Mouse (Mus musculus): ENCODE data around the gene Vmn1r1.
"Not testable (repeated sequence)": the region's sequence is repeated elsewhere in the genome, so short reads cannot be mapped to it uniquely, and the experiment has no call there.

Vmn1r1 gene

DNA sequence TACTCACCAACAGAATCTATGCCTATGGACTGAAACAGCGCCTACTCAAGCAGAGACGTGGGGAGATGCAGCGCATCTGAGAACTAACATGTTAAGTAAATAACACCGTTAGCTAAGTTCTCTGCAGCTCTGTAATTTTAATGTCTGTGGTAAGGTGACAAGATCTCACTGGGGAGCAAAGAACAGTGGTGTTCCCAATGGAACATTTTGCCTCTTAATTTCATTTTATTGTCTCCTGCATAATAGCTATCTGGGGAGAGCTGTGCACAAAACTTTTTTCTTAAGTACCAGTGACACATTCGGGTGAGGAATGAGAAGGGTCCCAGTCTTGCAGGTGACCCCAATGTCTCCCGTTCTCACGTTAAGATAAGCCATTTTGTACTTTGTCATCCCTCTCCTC, at the start of gene Vmn1r1:
TSS of gene Vmn1r1 (minus strand) at position 101 of the 400 bp plus-strand sequence.
- no peak for DNase-seq (ENCODE audit: low spot score in 2 of 2)

DNA sequence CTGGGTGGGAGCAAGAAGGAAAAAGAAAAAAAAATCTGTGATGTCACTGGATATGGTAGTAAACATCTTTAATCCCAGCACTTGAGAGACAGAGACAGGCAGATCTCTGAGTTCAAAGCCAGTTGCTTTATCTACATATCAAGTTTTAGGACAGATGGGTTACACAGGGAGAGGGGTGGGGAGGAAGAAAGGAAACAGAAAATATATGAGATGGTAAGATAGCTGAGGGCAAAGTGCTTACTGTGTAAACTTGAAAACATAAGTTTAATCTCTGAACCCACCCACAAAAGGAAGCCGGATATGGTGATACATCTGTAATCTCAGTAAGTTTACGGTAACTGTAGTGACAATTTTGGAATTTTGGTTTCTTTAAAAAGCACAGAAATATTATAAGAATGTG, 46.0 kb upstream of the Vmn1r1 start:
- no peak for DNase-seq (ENCODE audit: low spot score in 2 of 2)

DNA sequence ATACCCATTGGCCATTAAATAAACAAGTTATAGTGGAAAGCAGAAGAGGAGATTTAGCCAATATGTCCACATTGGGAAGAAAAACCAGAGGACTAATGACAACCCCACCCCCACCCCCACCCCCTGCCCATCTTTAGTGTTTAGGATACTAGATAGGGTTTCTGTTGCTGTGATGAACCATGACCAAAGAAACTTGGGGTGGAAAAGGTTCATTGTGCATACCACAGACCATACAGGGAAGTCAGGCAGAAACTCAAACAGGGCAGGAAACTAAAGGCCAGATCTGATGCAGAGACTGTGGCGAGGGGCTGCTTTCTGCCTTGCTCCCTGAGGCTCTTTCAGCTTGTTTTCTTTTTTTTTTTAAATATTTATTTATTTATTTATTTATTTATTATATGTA, 28.3 kb upstream of the Vmn1r1 start:
- DNase-seq (ENCODE audit: low spot score in 2 of 2), result no peak

DNA sequence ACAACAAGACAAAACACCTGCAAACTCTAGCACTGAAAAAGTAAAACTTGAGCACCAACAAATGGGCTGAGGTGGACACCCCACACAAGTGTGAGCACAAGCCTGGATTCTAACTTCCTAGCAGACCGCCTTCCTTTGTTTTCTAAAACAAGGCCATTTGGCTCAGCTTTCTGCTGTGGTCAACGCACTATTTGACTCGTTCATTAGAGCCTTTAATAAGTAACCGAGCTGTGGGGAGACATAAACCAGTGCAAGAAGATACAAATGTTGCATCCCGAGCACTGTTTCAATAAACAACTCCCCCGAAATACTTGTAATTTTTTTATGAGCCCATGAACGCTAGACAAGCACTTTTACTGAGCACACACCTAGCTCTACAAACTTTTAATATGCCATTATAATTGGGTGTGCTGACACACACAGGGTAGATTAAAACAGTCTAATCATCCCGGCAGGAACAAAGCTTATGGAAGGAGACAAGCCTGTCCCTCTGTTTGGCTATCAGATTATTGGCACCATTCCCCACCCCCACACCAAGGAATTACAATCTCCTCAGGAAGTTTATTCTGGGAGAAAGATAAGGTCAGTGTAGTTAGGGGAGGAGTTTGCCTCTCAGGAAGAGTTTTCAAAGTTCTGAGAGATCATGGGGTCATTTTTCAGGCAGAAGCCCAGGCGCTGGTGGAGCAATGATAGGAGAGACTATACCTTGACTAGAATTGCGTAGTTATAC, 27.7 kb upstream of the Vmn1r1 start:
- no peak for DNase-seq (ENCODE audit: low spot score in 2 of 2)

DNA sequence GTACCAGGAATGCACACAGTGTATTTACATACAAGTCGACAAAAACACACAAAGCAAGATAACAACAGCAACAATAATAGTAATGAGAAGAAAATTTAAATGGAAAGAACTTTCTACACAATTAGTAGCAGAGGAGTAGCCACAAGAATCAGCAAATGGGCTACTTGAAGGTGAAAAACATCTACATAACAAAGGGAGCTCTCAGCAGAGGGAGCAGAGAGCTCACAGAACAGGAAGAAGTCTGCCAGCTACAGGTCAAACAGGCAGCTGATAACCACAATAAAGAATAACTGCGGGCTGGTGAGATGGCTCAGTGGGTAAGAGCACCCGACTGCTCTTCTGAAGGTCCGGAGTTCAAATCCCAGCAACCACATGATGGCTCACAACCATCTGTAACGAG, 26.9 kb upstream of the Vmn1r1 start:
- no peak for DNase-seq (ENCODE audit: low spot score in 2 of 2)

DNA sequence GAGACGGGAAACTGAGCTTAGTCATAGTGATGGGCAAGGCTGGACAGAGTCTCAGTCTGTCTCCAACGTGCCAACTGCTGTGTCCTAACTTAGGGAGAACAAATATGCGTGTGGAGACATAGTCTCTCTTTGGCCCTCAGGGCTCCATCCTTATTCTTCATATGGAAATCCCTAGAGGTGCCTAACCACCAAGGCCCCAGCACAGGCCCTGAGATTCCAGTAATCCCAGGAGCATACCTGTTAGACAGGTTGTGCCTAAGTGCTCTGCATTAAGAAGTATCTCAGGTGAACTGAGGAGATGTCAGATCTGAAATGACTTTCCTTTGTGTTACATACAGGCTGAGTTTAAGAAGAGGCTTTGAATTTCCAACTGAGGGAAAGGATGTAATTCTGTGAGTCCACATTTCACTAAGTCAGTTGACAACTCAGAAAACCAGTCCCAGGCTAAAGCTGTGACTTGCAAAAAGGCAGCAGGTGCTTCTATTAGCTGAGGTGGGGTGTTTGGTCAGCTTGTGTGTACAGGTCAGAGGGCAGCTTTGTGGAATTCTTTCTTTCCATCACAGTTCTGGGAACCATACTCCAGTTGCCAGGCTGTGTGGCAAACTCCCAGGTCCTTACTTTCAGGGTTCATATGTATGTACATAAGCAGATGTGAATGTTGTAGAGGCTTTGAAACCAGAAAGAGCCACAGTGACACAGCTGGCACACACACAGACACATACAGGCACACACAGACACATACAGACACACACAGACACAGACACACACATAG, 25.6 kb upstream of the Vmn1r1 start:
- no peak for DNase-seq (ENCODE audit: low spot score in 2 of 2)

DNA sequence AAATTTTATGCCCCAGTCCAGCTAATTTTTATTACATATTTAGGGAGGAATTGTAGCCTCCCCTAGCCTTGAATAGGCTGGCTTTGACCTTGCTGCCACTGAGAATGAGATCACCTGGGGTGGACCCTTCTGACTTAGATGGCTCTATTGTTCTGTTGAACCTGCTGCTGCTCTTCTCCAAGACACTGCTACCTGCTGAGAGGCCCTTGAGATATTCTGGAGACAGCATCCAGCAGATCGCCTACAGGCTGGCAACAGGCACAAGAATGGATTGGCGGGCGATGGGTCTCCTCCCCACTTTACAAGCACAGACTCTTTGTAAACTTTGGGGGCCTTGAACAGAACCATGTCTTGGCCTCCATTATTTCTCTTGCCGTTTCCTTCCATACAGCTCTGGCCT, 18.2 kb upstream of the Vmn1r1 start:
- not testable (repeated sequence) for DNase-seq (ENCODE audit: low spot score in 2 of 2)

DNA sequence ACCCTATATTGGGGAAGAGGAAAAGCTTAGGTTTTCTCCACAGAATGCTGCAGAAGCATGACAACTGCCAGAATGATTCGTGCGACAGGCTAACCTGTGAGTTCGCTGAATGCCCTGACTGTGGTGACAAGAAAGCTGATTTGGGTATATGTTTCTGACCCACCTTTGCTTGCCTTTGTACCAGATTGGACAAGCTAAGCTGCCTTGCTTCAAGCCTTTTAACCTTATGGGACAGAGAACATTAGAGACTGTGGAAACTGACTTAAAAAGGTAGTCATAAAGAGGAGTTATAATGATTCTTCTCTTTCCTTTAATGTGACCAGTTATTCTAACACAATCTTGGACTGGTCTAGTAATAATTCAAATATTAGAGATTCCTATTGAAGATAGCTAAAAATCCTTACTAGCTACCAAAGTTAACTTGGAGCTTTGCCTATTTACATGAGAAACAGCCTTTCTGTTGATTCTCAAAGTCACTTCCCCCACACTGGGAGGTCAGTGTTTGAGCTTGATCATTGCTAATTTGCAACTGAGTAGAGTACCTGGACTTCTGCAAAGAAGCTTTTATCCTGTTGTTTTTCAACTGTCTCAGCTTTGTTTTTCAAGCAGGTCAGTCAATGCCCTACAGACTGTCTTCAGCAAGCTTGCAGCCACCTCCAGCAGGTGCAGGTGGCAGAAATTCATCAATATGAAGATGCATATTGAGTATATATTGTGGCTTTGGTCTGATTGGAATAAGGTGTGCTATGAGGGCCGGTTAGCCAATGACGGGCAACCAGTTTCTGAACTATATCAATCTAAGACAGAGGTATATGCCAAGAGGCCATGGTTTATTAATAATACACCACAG, 17.4 kb upstream of the Vmn1r1 start:
- no peak for DNase-seq (ENCODE audit: low spot score in 2 of 2)

DNA sequence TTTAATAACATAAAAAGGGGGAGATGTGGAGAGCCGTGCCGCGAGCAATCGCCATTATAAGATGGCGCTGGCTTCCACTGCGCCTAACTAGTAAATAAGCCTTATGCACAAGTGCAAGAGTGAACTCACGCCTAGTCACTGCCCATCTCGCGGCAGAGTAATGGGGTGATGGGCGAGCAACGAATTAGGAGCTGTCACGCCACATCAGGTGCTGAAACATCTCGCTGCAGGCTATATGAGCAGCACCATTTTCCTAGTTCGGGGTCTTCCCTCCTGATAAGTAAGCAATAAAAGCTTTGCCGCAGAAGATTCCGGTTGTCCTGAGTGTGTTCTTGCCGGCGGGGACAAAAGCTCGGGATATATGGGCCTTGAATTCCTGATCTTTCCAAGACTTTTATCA, 12.7 kb upstream of the Vmn1r1 start:
- DNase-seq (ENCODE audit: low spot score in 2 of 2), result not testable (repeated sequence)

DNA sequence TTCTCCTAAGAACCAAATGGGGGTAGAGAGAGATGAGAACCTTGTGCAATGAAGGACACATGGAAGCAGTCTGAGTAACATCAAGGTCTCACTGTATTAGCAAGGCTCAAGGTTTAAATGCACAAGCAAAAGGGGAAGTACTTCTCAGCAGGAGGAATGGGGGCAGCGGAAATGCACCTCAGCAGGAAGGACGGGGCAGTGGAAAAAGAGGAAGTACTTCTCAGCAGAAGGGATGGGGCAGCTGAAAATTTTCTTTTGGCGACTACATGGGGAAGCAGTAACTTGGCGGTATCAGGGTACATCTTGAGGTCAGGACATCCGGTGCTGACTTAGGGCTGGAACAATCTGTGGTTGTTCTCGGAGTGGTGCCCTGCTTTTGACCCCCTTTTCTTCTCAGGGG, 5.9 kb upstream of the Vmn1r1 start:
- DNase-seq (ENCODE audit: low spot score in 2 of 2), result not testable (repeated sequence)

DNA sequence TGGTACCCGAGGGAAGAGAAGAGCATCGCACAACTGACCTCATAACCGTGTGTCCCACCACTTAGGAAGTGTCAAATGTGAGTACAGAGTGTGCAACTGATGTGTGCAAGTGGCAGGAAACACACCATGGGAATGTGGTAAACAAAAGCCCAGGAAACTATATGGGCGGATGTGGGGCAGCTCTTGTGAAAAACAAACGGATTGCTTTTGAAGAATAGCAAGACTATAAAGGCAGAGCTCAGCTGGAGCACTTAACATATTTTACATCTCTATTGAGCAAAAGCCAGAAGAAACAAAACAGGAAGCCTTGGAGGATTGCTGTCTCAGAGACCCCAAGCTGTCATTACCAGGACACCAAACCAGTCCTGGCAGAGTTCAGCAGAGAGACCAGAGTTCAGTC, 1.3 kb downstream of the Vmn1r1 start:
- no peak for DNase-seq (ENCODE audit: low spot score in 2 of 2)

DNA sequence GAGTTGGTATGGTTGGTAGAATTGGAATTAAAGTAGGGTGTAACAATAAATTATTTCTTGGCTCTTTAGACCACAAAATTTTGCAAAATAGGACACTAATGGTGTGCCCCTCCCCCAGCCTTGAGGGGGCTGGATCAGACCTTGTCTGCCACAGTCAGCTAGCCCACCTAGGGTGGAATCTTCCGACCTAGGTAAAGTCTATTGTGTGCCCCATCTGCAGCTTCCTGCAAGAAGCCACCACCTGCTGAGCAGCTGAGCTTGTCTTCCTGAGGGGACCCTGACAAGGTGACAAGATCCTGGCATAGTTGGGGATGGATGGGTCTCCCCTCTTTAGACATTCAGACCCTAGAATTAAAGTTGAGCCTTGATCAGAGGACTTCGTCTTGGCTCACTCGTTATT, 4.7 kb downstream of the Vmn1r1 start:
- DNase-seq (ENCODE audit: low spot score in 2 of 2), result no peak

DNA sequence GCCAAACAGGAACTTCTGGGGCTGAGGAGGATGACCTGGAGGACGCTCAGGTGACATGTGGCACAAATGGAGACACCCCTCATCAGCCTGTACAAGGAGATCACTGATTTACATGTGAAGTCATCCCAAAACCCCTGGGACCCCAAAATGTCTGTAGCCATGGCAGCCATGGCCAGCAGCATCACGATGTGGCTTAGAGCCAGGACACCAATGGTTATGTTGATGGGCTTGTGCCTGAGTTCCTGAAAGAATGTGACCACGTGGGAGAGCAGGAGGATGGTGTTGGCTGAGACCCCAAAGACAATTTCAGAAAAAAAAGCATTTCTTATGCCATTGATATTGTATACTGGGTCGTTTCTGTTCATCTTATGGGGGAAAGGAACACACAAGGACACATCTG, 6.6 kb downstream of the Vmn1r1 start:
- no peak for DNase-seq (ENCODE audit: low spot score in 2 of 2)

DNA sequence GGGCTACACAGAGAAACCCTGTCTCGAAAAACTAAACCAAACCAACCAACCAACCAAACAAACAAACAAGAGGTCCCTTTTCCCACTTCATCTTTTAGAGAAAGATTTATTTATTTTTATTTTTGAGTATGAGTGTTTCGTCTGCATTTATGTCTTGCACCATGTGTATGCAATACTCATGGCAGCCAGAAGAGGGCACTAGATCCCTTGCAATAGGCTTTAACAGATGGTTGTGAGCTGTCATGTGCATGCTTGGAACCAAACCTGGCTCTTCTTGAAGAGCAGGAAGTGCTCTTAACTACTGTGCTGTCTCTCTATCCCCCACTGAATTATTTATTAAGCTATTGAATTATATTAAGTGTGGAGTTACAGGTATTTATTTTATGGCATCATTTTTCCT, 14.3 kb downstream of the Vmn1r1 start:
- no peak for DNase-seq (ENCODE audit: low spot score in 2 of 2)

DNA sequence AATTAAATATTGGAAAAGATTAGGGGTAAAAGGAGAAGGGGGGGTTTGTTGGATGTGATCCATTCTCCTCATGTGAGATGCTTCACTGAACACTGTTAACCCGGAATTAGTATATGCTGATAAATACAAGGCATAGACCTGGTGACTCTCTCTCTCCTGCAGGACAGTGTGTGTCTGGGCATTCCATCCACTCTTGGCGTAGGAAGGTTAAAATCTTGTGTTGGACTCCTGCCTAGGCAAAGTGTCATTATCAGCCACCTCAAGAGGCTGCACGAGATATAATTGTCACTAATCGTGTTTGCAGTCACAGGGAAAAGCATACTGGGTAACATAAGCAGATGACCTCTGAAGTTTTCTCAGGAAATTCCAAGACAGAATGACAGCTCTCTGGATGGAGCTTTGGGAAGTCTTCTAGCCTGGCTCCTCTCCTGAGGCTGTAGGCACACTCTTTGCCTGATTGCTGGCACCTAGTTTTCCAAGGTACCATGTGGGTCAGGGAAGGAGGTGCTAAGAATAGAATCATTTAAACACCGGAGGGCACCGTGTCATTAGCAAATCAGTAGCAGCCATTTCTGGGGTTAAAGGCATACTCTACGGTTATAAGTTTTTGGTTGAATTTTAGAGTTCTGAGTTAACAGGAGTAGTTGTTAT, 15.3 kb downstream of the Vmn1r1 start:
- DNase-seq (ENCODE audit: low spot score in 2 of 2), result no peak

DNA sequence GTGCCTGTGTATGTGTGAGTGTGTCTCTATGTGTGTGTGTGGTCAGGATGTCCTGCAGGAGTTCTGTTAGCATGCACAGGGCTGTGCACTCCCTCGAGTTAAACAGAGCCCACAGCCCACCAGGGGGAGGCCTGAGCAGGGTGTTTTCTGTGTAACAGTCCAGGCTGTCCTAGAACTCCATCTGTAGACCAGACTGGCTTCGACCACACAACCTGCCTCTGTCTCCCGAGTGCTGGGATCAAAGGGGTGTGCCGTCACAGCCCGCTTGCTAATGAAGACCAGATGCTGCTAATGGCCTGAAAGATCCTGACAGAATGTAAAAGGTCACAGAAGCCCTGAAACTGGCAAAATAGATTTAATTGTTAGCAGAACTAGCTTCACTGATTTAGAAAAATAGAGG, 18.7 kb downstream of the Vmn1r1 start:
- no peak for DNase-seq (ENCODE audit: low spot score in 2 of 2)

DNA sequence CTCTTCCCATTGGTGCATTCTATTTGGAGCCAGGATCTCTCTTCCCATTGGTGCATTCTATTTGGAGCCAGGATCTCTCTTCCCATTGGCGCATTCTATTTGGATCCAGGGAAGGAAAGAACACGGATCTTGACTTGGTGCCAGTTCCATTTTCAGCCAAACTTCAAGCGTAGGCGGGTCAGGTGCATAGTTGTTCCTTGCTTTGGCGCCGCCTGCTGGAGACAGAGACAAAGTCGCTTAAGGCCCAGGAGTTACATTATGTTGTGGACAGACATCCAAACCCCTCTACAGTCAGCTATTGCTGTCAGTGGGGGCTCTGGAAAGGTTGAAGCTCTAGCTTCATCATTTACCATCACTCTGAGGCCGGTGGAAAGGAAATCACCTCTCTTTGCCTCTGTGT, 21.0 kb downstream of the Vmn1r1 start:
- DNase-seq (ENCODE audit: low spot score in 2 of 2), result no peak

DNA sequence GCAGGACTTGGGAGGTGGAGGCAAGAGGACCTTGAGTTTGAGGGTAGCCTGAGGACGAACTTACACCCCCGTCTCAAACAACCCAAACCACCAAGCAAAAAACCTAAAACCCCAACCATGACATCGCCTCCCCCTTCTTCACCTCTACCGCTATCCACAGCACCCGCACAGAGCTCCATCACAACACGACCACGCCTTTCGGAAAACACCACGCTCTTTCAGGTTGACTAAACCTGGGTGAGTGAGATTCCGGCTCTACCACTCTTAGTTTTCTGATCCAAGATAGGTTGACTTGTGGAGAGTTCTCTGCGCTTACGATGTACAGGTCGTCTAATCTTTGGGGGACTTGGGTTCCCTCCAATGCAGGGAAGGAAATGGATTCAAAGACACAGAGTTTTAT, 21.6 kb downstream of the Vmn1r1 start:
- DNase-seq (ENCODE audit: low spot score in 2 of 2), result no peak

DNA sequence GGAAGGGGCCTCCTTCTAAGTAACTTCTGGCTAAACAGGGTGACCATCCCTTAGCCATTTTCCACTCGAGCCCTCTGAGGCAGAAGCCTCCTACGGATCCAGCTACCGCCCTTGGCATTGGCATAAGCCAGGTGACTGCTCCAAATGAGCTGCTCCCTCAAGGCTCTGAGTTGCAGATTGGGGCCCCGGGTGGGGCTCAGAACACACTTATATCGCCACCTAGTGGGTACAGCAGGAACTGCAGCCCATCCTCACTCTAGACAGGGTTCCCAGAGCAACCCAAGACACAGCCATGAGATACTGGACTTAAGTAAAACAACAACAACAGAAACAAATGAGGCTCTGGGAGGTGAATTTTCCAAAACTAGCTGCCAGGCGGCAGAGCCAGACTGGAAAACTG, 23.9 kb downstream of the Vmn1r1 start:
- peak; percentile 69 to 82 for DNase-seq (ENCODE audit: low spot score in 2 of 2)

DNA sequence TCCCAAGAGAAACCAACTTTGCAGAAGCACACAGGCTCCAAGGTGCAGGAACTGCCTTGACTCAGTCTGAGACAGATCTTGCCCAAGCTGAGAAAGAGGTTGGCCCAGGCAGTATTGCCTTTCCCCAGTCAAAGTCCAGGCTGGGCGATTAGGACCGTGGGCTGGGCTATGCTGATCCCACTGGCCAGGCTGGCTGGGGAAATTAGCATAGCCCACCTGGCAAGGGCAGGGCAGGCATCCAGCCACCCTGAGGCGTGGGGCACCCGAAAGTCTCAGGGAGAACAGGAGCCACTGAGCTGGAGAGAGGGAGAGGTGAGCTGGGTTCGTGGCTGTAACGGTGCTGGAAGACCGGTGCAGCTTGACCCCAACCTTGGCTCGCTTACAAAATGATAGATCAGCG, 24.3 kb downstream of the Vmn1r1 start:
- no peak for DNase-seq (ENCODE audit: low spot score in 2 of 2)

DNA sequence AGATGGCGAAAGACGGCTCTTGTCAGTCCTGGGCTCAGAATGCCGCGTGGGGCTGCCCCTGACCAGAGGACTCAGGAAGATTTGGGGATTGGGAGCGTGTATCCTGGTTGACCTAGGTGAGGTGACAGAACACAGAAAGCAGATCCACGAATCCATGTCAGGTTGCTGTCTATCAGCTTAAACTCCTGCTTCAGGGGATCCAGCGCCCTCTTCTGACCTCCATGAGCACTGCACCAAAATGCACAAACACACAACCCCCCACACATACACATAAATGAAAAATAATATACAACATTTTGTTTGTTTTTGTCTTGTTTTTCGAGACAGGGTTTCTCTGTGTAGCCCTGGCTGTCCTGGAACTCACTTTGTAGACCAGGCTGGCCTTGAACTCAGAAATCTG, 26.1 kb downstream of the Vmn1r1 start:
- no peak for DNase-seq (ENCODE audit: low spot score in 2 of 2)

All from frontal cortex, postnatal 25 days (tissue).